16 mouse cellular contexts compared by ENCODE assay signal in genomic region chr4:70109011-70109410, GRCm38 (mm10).
"Had no signal": no experiment of that assay in that cellular context is flagged by ENCODE, and none has a peak within 500 bp of the region (broad histone marks: within the 10 kb centered on the region; RNA-seq: fewer than 3 reads in every experiment).

No protein-coding gene starts in this region.

- H3K9ac ChIP-seq: neural tube, embryonic 13.5 days; neural tube, embryonic 15.5 days; stomach, embryonic 15.5 days had no signal

- H3K4me2 ChIP-seq: neural tube, embryonic 13.5 days; neural tube, embryonic 15.5 days; stomach, embryonic 15.5 days had no signal

- H3K4me3 ChIP-seq: neural tube, embryonic 13.5 days; neural tube, embryonic 15.5 days; stomach, embryonic 15.5 days had no signal

- H3K36me3 ChIP-seq: neural tube, embryonic 13.5 days; neural tube, embryonic 15.5 days; stomach, embryonic 15.5 days had no signal

- H3K27ac ChIP-seq: neural tube, embryonic 13.5 days; neural tube, embryonic 15.5 days; stomach, embryonic 15.5 days; stomach, postnatal 0 days had no signal

- DNase-seq: retina, postnatal 1 day; right cerebral cortex, adult 18-20 months; right cerebral cortex, postnatal 14 days; right cerebral cortex, postnatal 25 days; right cerebral cortex, postnatal 4 days; spleen, adult 18-20 months; thymus, adult 18-20 months; thymus, adult 2 months; thymus, postnatal 14 days; thymus, postnatal 25 days; thymus, postnatal 36 days; thymus, postnatal 4 days had no signal

- H3K9me3 ChIP-seq: neural tube, embryonic 13.5 days; neural tube, embryonic 15.5 days; stomach, embryonic 15.5 days had no signal

- H3K4me1 ChIP-seq: neural tube, embryonic 13.5 days; neural tube, embryonic 15.5 days; stomach, embryonic 15.5 days had no signal

- H3K27me3 ChIP-seq: neural tube, embryonic 13.5 days; neural tube, embryonic 15.5 days; stomach, embryonic 15.5 days had no signal
